ENCODE assay signal across 23 mouse cellular contexts in the genomic region with DNA sequence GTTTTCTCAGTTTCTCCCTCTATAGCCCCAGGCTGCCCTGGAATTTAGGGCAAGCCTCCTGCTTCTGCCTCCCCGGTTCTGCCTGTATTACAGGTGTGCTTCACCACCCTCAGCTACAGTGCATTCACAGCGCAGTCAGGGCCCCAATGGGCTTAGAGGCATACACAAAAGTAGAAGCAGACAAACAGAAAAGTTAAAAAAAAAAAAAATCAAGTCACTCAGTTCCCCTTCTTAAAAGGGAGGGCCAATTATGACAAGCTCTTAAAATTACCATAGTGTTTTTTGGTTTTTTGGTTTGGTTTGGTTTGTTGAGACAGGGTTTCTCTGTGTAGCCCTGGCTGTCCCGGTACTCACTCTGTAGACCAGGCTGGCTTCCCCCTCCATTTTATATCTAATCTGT. TPM values are rescaled to one million over a fixed set of nuclear protein-coding genes. Genes with fewer than 3 reads are reported as not detected.
DNase-seq lines count a peak whose midpoint lies in the region; ATAC-seq and TF ChIP-seq lines count a peak whose summit lies in the region.
"Had no signal": no experiment of that assay in that cellular context is flagged by ENCODE, and none has a peak within 500 bp of the region (broad histone marks: within the 10 kb centered on the region; RNA-seq: fewer than 3 reads in every experiment).

No protein-coding gene starts in this region.

- H3K36me3 ChIP-seq in CH12.LX (replicated peaks in 1 of 2; ENCODE audit: control insufficient read depth in 1 of 2, insufficient read depth in 1 of 2, low read length in 1 of 2) (peaks cover 3 to 6% of the 10 kb centered on the region in 2 experiments), MEL (ENCODE audit: control insufficient read depth in 1 of 2, insufficient read depth in 2 of 2, low read length in 2 of 2) (peaks cover 6 to 22% of the 10 kb centered on the region in 2 experiments)
- no peaks in the 10 kb centered on the region for H3K36me3 ChIP-seq in midbrain, embryonic 15.5 days (replicated peaks)

- H3K9ac ChIP-seq in CH12.LX (ENCODE audit: insufficient read depth, low read depth) (peak overlapping the region; percentile 39; the same call in 1 of the 2 replicates), MEL (ENCODE audit: control insufficient read depth, low read depth, low read length, poor library complexity, severe bottlenecking) (no peak overlapping the region)
- H3K9ac ChIP-seq in midbrain, embryonic 15.5 days = no peak overlapping the region

- TF ChIP-seq CTCF in CH12.LX (conservative IDR thresholded peaks at IDR 0.05 in 1 of 2, IDR thresholded peaks at IDR 0.05 in 1 of 2; ENCODE audit: low read depth in 2 of 2, low read length in 2 of 2) = no peak
- no peak for TF ChIP-seq CTCF in MEL (IDR thresholded peaks at IDR 0.05 in 2 of 3, conservative IDR thresholded peaks at IDR 0.05 in 1 of 3; ENCODE audit: control insufficient read depth in 1 of 3, insufficient read depth in 1 of 3, low read depth in 2 of 3, low read length in 3 of 3, poor library complexity in 1 of 3, severe bottlenecking in 1 of 3)
- TF ChIP-seq CTCF in bone marrow macrophage, adult 2 months (IDR thresholded peaks at IDR 0.05; ENCODE audit: low read depth, low read length) = no peak

- WGBS in midbrain, embryonic 15.5 days = 92% methylated on average over 3 of the region's 3 CpGs

- H3K4me2 ChIP-seq in CH12.LX (ENCODE audit: insufficient read depth, low read depth, poor library complexity, severe bottlenecking) = peak overlapping the region; percentile 77
- H3K4me2 ChIP-seq in midbrain, embryonic 15.5 days = no peak overlapping the region

- ATAC-seq in inflammation-experienced regulatory T-cells, adult 6 months = no peak
- no peak for ATAC-seq in midbrain, embryonic 15.5 days (replicated peaks)
- ATAC-seq: activated CD4-positive, CD25-positive, alpha-beta regulatory T cell, adult 4 months; CD4-positive, CD25-positive, alpha-beta regulatory T cell, adult 4 months; Patski had no signal

- peak; percentile 77 for DNase-seq in A20 (ENCODE audit: low read depth, low spot score)
- peak; percentile 48 for DNase-seq in CH12.LX (ENCODE audit: extremely low read depth)
- DNase-seq in MEL (ENCODE audit: low read depth, low spot score) = no peak
- no peak for DNase-seq in gastrocnemius, postnatal 10 days
- DNase-seq in ovary, postnatal 36 days (ENCODE audit: low spot score) = no peak
- DNase-seq: adrenal gland, adult 2 months; adrenal gland, adult 8-10 months; adrenal gland, postnatal 10 days; adrenal gland, postnatal 14 days; adrenal gland, postnatal 25 days; adrenal gland, postnatal 36 days; cerebellum, adult 11 months; cerebellum, adult 11-12 months; cerebellum, adult 18-20 months; cerebellum, adult 2 months; cerebellum, adult 8-10 months had no signal

- dilution Hi-C loops in CH12.LX (cut with MboI; ENCODE audit: extremely low pct_ligation_motif_present, extremely low pct_unique_long_range_greater_than_20kb, low sequenced_read_pairs) = no loop called here

- H3K79me2 ChIP-seq in CH12.LX (replicated peaks; ENCODE audit: control insufficient read depth, extremely low read depth, insufficient read depth, poor library complexity, severe bottlenecking) (peaks cover 16% of the 10 kb centered on the region), MEL (ENCODE audit: control insufficient read depth, insufficient read depth, low read length, poor library complexity) (peaks cover 21% of the 10 kb centered on the region)

- H3K27ac ChIP-seq in CH12.LX (ENCODE audit: insufficient read depth, low read depth) (peak overlapping the region; percentile 56), MEL (ENCODE audit: control insufficient read depth, low read depth, low read length) (no peak overlapping the region)
- peak overlapping the region; percentile 24 for H3K27ac ChIP-seq in bone marrow macrophage, adult 2 months (ENCODE audit: insufficient read depth, low read depth, low read length)
- no peak overlapping the region for H3K27ac ChIP-seq in midbrain, embryonic 15.5 days

- TF ChIP-seq RAD21 in CH12.LX (IDR thresholded peaks at IDR 0.05; ENCODE audit: low read depth, low read length) = no peak
- no peak for TF ChIP-seq RAD21 in MEL (IDR thresholded peaks at IDR 0.05; ENCODE audit: low read depth, low read length)

- TF ChIP-seq EP300 in CH12.LX (IDR thresholded peaks at IDR 0.05; ENCODE audit: low read length) = no peak
- no peak for TF ChIP-seq EP300 in MEL (IDR thresholded peaks at IDR 0.05; ENCODE audit: low read depth in 1 of 2, low read length in 2 of 2)

- no peak overlapping the region for H3K4me3 ChIP-seq in CH12.LX (replicated peaks in 1 of 3; ENCODE audit: low read depth in 2 of 3, low read length in 2 of 3, poor library complexity in 1 of 3)
- H3K4me3 ChIP-seq in MEL (ENCODE audit: control insufficient read depth in 1 of 2, insufficient read depth in 1 of 2, low read depth in 2 of 2, low read length in 2 of 2) = no peak overlapping the region
- H3K4me3 ChIP-seq in bone marrow macrophage, adult 2 months (ENCODE audit: insufficient read depth, low read length) = no peak overlapping the region
- no peak overlapping the region for H3K4me3 ChIP-seq in midbrain, embryonic 15.5 days

- H3K9me3 ChIP-seq in CH12.LX (replicated peaks; ENCODE audit: low read length) (no peaks in the 10 kb centered on the region), MEL (replicated peaks; ENCODE audit: insufficient read depth, low read length) (no peaks in the 10 kb centered on the region)
- no peaks in the 10 kb centered on the region for H3K9me3 ChIP-seq in midbrain, embryonic 15.5 days
- H3K9me3 ChIP-seq: G1E had no signal

- H3K27me3 ChIP-seq in CH12.LX (replicated peaks) (peaks cover under 1% of the 10 kb centered on the region), MEL (ENCODE audit: control insufficient read depth in 1 of 2, insufficient read depth in 2 of 2, low read length in 2 of 2) (peaks cover 0 to 1% of the 10 kb centered on the region in 2 experiments; a peak in 3 of 4 replicates)
- H3K27me3 ChIP-seq in midbrain, embryonic 15.5 days (replicated peaks) = no peaks in the 10 kb centered on the region
- H3K27me3 ChIP-seq: Patski had no signal

- peaks cover 11 to 55% of the 10 kb centered on the region in 2 experiments for H3K4me1 ChIP-seq in CH12.LX (ENCODE audit: control insufficient read depth in 1 of 2, insufficient read depth in 2 of 2)
- H3K4me1 ChIP-seq in MEL (ENCODE audit: control insufficient read depth in 1 of 2, insufficient read depth in 2 of 2, low read length in 2 of 2) = peaks cover 5 to 18% of the 10 kb centered on the region in 2 experiments
- peaks cover 31% of the 10 kb centered on the region for H3K4me1 ChIP-seq in bone marrow macrophage, adult 2 months (ENCODE audit: control insufficient read depth, insufficient read depth, low read length)
- peaks cover 21% of the 10 kb centered on the region for H3K4me1 ChIP-seq in midbrain, embryonic 15.5 days

- TF ChIP-seq POLR2A in CH12.LX (IDR thresholded peaks at IDR 0.05; ENCODE audit: low read depth, low read length) = no peak
- no peak for TF ChIP-seq POLR2A in MEL (IDR thresholded peaks at IDR 0.05; ENCODE audit: control insufficient read depth in 1 of 2, insufficient read depth in 1 of 2, low read depth in 1 of 2, low read length in 2 of 2, poor library complexity in 1 of 2)
- TF ChIP-seq POLR2A in bone marrow macrophage, adult 2 months (IDR thresholded peaks at IDR 0.05; ENCODE audit: borderline replicate concordance, low read depth, low read length) = no peak

- in situ Hi-C loops in CH12.LX (cut with MboI; ENCODE audit: low pct_ligation_motif_present, low pct_unique_long_range_greater_than_20kb, low sequenced_read_pairs) = no loop called here

RNA-seq across cellular contexts. Expression of a gene that starts 2.8 kb away (rescaled TPM):
- total RNA-seq in CH12.LX (2012; rRNA removed) (113 and 169 TPM in 2 replicates), CH12.LX (2014; rRNA removed) (61.1 and 77.7 TPM in 2 replicates), MEL (2012; rRNA removed) (44.8 and 47.0 TPM in 2 replicates)
- polyA plus RNA-seq in CH12.LX (2012; ENCODE audit: insufficient read length, low read depth) (145 and 182 TPM in 2 replicates), MEL (2012; ENCODE audit: insufficient read depth in 1 of 2, insufficient read length in 2 of 2, low read depth in 1 of 2, low replicate concordance in 2 of 2, missing spikeins in 1 of 2) (10 to 100 TPM; 37.5 to 66.5 TPM)
- polyA plus RNA-seq in bone marrow macrophage, adult 2 months (2012; ENCODE audit: insufficient read depth, insufficient read length, missing spikeins) = 105 and 106 TPM in 2 replicates
- 100 to 1,000 TPM; 194 to 201 TPM for total RNA-seq in gastrocnemius, postnatal 10 days (2021)
- 10 to 100 TPM; 17.8 to 21.4 (median 20.7) TPM for polyA plus RNA-seq in inflammation-experienced regulatory T-cells, adult 6 months (2017; shearing (Covaris generic))
- polyA plus RNA-seq in midbrain, embryonic 15.5 days (2015; fragmentation: Nextera tagmentation; extraction: Ambion mirVana) = 80.9 and 81.2 TPM in 2 replicates

RNA-seq across cellular contexts. Expression of a gene that starts 17.1 kb away (rescaled TPM):
- total RNA-seq in CH12.LX (2012; rRNA removed) = 1.3 and 4.1 TPM in 2 replicates
- 0.28 and 0.35 TPM in 2 replicates for total RNA-seq in CH12.LX (2014; rRNA removed)
- polyA plus RNA-seq in CH12.LX (2012; ENCODE audit: insufficient read length, low read depth) = 0.87 and 0.99 TPM in 2 replicates
- 0.95 and 2.1 TPM in 2 replicates for total RNA-seq in MEL (2012; rRNA removed)
- polyA plus RNA-seq in MEL (2012; ENCODE audit: insufficient read depth in 1 of 2, insufficient read length in 2 of 2, low read depth in 1 of 2, low replicate concordance in 2 of 2, missing spikeins in 1 of 2) = 1 to 10 TPM in 1 of 2 experiments, not detected in 1; 6.3 TPM
- polyA plus RNA-seq in bone marrow macrophage, adult 2 months (2012; ENCODE audit: insufficient read depth, insufficient read length, missing spikeins) = 20.2 and 24.7 TPM in 2 replicates
- 10 to 100 TPM; 47.2 to 55.1 TPM for total RNA-seq in gastrocnemius, postnatal 10 days (2021)
- not detected for polyA plus RNA-seq in inflammation-experienced regulatory T-cells, adult 6 months (2017; shearing (Covaris generic))
- 19.9 and 20.5 TPM in 2 replicates for polyA plus RNA-seq in midbrain, embryonic 15.5 days (2015; fragmentation: Nextera tagmentation; extraction: Ambion mirVana)
- polyA plus RNA-seq: activated CD4-positive, CD25-positive, alpha-beta regulatory T cell, adult 4 months; CD4-positive, CD25-positive, alpha-beta regulatory T cell, adult 4 months had no signal

RNA-seq across cellular contexts. Expression of a gene that starts 43.6 kb away (rescaled TPM):
- total RNA-seq in CH12.LX (2012; rRNA removed) (144 and 163 TPM in 2 replicates), CH12.LX (2014; rRNA removed) (115 and 138 TPM in 2 replicates), MEL (2012; rRNA removed) (132 and 135 TPM in 2 replicates)
- polyA plus RNA-seq in CH12.LX (2012; ENCODE audit: insufficient read length, low read depth) (223 and 251 TPM in 2 replicates), MEL (2012; ENCODE audit: insufficient read depth in 1 of 2, insufficient read length in 2 of 2, low read depth in 1 of 2, low replicate concordance in 2 of 2, missing spikeins in 1 of 2) (100 to 1,000 TPM; 152 to 368 TPM)
- polyA plus RNA-seq in bone marrow macrophage, adult 2 months (2012; ENCODE audit: insufficient read depth, insufficient read length, missing spikeins) = 51.4 and 57.5 TPM in 2 replicates
- 10 to 100 TPM; 45.4 to 58.1 TPM for total RNA-seq in gastrocnemius, postnatal 10 days (2021)
- polyA plus RNA-seq in inflammation-experienced regulatory T-cells, adult 6 months (2017; shearing (Covaris generic)) = 10 to 100 TPM; 52.0 to 73.0 (median 54.7) TPM
- 70.6 and 76.7 TPM in 2 replicates for polyA plus RNA-seq in midbrain, embryonic 15.5 days (2015; fragmentation: Nextera tagmentation; extraction: Ambion mirVana)

RNA-seq across cellular contexts. Expression of a gene that starts 55.2 kb away (rescaled TPM):
- 153 and 173 TPM in 2 replicates for total RNA-seq in CH12.LX (2012; rRNA removed)
- 244 and 246 TPM in 2 replicates for total RNA-seq in CH12.LX (2014; rRNA removed)
- 208 and 217 TPM in 2 replicates for polyA plus RNA-seq in CH12.LX (2012; ENCODE audit: insufficient read length, low read depth)
- 33.9 and 43.1 TPM in 2 replicates for total RNA-seq in MEL (2012; rRNA removed)
- 10 to 100 TPM in 1 of 2 experiments, not detected in 1; 33.7 TPM for polyA plus RNA-seq in MEL (2012; ENCODE audit: insufficient read depth in 1 of 2, insufficient read length in 2 of 2, low read depth in 1 of 2, low replicate concordance in 2 of 2, missing spikeins in 1 of 2)
- polyA plus RNA-seq in bone marrow macrophage, adult 2 months (2012; ENCODE audit: insufficient read depth, insufficient read length, missing spikeins) = 37.0 and 37.8 TPM in 2 replicates
- 10 to 100 TPM; 10.5 to 11.6 TPM for total RNA-seq in gastrocnemius, postnatal 10 days (2021)
- polyA plus RNA-seq in inflammation-experienced regulatory T-cells, adult 6 months (2017; shearing (Covaris generic)) = 10 to 100 TPM; 21.7 to 24.6 (median 23.0) TPM
- 47.2 and 51.1 TPM in 2 replicates for polyA plus RNA-seq in midbrain, embryonic 15.5 days (2015; fragmentation: Nextera tagmentation; extraction: Ambion mirVana)

Comparison
In these comparisons a context has a peak if more than half of its experiments do, and no peak if none do; other contexts are left out.
1. DNase-seq: peak in A20 (single experiment) and CH12.LX (single experiment); none in MEL (single experiment), gastrocnemius, postnatal 10 days (single experiment) and ovary, postnatal 36 days (single experiment).
2. H3K27ac ChIP-seq: peak in CH12.LX (single experiment) and bone marrow macrophage, adult 2 months (single experiment); none in MEL (single experiment) and midbrain, embryonic 15.5 days (single experiment).